Mouse (Mus musculus) heart, embryonic 13.5 days (tissue): ENCODE measurements around the gene Micu1. TPM values are rescaled to one million over a fixed set of nuclear protein-coding genes. Genes with fewer than 3 reads are reported as not detected.

Experiments
- ATAC-seq: fragments of 200-750 bp; cut with Nextera tagmentation; 2 replicates; pipeline ENCODE4 v1.8.0; 2017; ENCODE audit warnings: moderate TSS enrichment; ENCODE audit not compliant: insufficient number of reproducible peaks, low FRiP score, low TSS enrichment; ENCODE audit errors: extremely low read depth
- H3K27ac ChIP-seq: fragments of 300-500 bp; sonication (generic); replicated peaks from 2 replicates; pipeline ENCODE4 v1.5.1; 2015; ENCODE audit warnings: moderate library complexity, mild to moderate bottlenecking, inconsistent platforms
- H3K27me3 ChIP-seq: fragments of 300-500 bp; sonication (generic); replicated peaks from 2 replicates; pipeline ENCODE4 v1.6.1; 2015; ENCODE audit warnings: mild to moderate bottlenecking, inconsistent platforms
- H3K36me3 ChIP-seq: fragments of 300-500 bp; sonication (generic); 2 replicates; pipeline ENCODE4 v1.6.1; 2015; ENCODE audit warnings: mild to moderate bottlenecking, inconsistent platforms
- H3K4me1 ChIP-seq: fragments of 300-500 bp; sonication (generic); 2 replicates; pipeline ENCODE4 v1.6.1; 2015; ENCODE audit warnings: inconsistent platforms
- H3K4me2 ChIP-seq: fragments of 300-500 bp; sonication (generic); 2 replicates; pipeline ENCODE4 v1.6.1; 2015; ENCODE audit warnings: inconsistent platforms, mild to moderate bottlenecking, moderate library complexity
- H3K4me3 ChIP-seq: fragments of 300-500 bp; sonication (generic); 2 replicates; pipeline ENCODE4 v1.5.1; 2015; ENCODE audit warnings: moderate library complexity, mild to moderate bottlenecking, inconsistent platforms
- H3K9ac ChIP-seq: fragments of 300-500 bp; sonication (generic); 2 replicates; pipeline ENCODE4 v1.6.1; 2015; ENCODE audit warnings: inconsistent platforms, mild to moderate bottlenecking, moderate library complexity
- H3K9me3 ChIP-seq: fragments of 300-500 bp; sonication (generic); 2 replicates; pipeline ENCODE4 v1.6.1; 2016; ENCODE audit warnings: inconsistent platforms
- WGBS: fragments of 180-500 bp; shearing (Covaris S2); methylation state at CpG from one replicate; pipeline ENCODE4 v1.1.7; 2015; ENCODE audit warnings: mixed read lengths; 5-methylcytosine and 5-hydroxymethylcytosine counted together
- polyA plus RNA-seq: library from polyadenylated mRNA; unstranded; fragments of >200 nt; fragmentation: Nextera tagmentation; extraction: Ambion mirVana; gene quantifications from 2 replicates; pipeline ENCODE4 v1.2.1, GENCODE M21; 2015

The Micu1 gene
- polyA plus RNA-seq, 1 experiment from 2014 or later: 43.5 TPM

- H3K4me2 ChIP-seq: no peak overlapping the region
- no peak overlapping the region for H3K4me3 ChIP-seq
- ATAC-seq: no peak
- WGBS: 84% methylated on average over 7 of the region's 7 CpGs
- H3K27me3 ChIP-seq: no peaks in the 10 kb centered on the region
- peaks cover 57% of the 10 kb centered on the region for H3K36me3 ChIP-seq
- no peaks in the 10 kb centered on the region for H3K9me3 ChIP-seq
- H3K4me1 ChIP-seq: peaks cover 11% of the 10 kb centered on the region
- no peak overlapping the region for H3K9ac ChIP-seq
- H3K27ac ChIP-seq: no peak overlapping the region
Measured at GRCm38 (mm10) chr10:59889339-59889738, 187.1 kb downstream of the Micu1 start.

DNA sequence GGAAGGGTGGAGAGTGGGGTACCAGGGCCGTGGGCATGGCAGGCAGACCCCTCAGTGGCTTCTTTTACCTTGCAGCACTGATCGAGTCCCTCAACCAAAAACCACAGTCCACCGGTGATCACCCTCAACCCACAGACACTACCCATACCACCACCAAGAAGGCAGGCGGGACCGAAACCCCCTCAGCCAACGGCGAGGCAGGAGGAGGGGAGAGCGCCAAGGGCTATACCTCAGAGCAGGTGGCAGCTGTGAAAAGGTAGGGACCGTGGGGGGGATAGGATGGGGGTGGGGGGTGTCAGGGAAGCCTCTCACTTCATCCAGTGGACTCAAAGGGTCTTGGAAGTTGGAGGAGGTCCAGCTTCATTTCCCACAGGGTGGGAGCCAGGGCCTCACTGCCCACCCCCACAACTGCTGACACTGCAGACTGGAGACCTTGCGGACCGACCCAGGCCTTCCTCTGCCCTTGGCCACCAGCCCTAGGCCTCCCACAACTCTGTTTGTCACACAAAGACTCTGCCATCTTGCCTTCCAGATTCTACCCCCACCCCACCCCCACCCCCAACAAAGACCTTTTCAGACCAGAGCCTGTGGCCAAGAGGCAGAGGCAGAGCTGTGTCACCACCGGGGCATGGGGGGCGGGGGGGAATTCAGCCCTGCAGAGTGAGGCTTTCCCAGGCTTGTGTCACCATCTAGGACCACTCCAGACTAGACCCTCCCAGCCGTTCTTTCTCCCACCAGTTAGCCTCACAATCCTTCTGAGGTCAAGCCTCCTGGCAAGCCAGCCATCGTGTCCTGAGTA lies 187.9 kb downstream of the Micu1 start:
- WGBS: 82% methylated on average over 14 of the region's 15 CpGs
- no peak for ATAC-seq
- peaks cover 58% of the 10 kb centered on the region for H3K36me3 ChIP-seq

GRCm38 (mm10) chr10:59892977-59893376 lies 190.7 kb downstream of the Micu1 start:
- H3K36me3 ChIP-seq: peaks cover 80% of the 10 kb centered on the region
- 52% methylated on average over 6 of the region's 6 CpGs for WGBS

More for the DNA sequence above, 187.9 kb downstream of the Micu1 start:
- H3K4me1 ChIP-seq: peaks cover 9% of the 10 kb centered on the region
- no peak overlapping the region for H3K9ac ChIP-seq
- H3K9me3 ChIP-seq: no peaks in the 10 kb centered on the region
- no peak overlapping the region for H3K27ac ChIP-seq
- H3K27me3 ChIP-seq: no peaks in the 10 kb centered on the region
- H3K4me2 ChIP-seq: no peak overlapping the region
- H3K4me3 ChIP-seq: no peak overlapping the region

GRCm38 (mm10) chr10:59894251-59895160 lies 192.2 kb downstream of the Micu1 start:
- Histone ChIP-seq H3K27me3 (no peaks in the 10 kb centered on the region), H3K4me3 (no peak overlapping the region), H3K9ac (no peak overlapping the region), H3K27ac (no peak overlapping the region), H3K9me3 (no peaks in the 10 kb centered on the region), H3K36me3 (peaks cover 89% of the 10 kb centered on the region), H3K4me1 (peaks cover 36% of the 10 kb centered on the region), H3K4me2 (no peak overlapping the region)
- WGBS: 80% methylated on average over 25 of the region's 25 CpGs
- no peak for ATAC-seq

More at GRCm38 (mm10) chr10:59892977-59893376, 190.7 kb downstream of the Micu1 start:
- no peak overlapping the region for H3K9ac ChIP-seq
- H3K4me2 ChIP-seq: no peak overlapping the region
- no peak for ATAC-seq
- peaks cover 21% of the 10 kb centered on the region for H3K4me1 ChIP-seq
- no peaks in the 10 kb centered on the region for H3K9me3 ChIP-seq
- no peak overlapping the region for H3K4me3 ChIP-seq
- H3K27me3 ChIP-seq: no peaks in the 10 kb centered on the region
- no peak overlapping the region for H3K27ac ChIP-seq

- 91% methylated on average over 17 of the region's 17 CpGs for WGBS
- Histone ChIP-seq H3K4me1 (peaks cover 47% of the 10 kb centered on the region), H3K9me3 (no peaks in the 10 kb centered on the region), H3K36me3 (peaks cover 80% of the 10 kb centered on the region), H3K27ac (no peak overlapping the region), H3K4me2 (no peak overlapping the region), H3K9ac (no peak overlapping the region), H3K4me3 (no peak overlapping the region), H3K27me3 (no peaks in the 10 kb centered on the region)
- no peak for ATAC-seq
Measured at GRCm38 (mm10) chr10:59895460-59896186, 193.3 kb downstream of the Micu1 start.

GRCm38 (mm10) chr10:59896211-59896610 lies 193.9 kb downstream of the Micu1 start:
- 87% methylated on average over 4 of the region's 4 CpGs for WGBS
- peaks cover 53% of the 10 kb centered on the region for H3K4me1 ChIP-seq
- ATAC-seq: no peak
- H3K4me3 ChIP-seq: no peak overlapping the region
- no peak overlapping the region for H3K9ac ChIP-seq
- H3K36me3 ChIP-seq: peaks cover 75% of the 10 kb centered on the region
- no peak overlapping the region for H3K27ac ChIP-seq
- H3K4me2 ChIP-seq: no peak overlapping the region
- H3K9me3 ChIP-seq: no peaks in the 10 kb centered on the region
- no peaks in the 10 kb centered on the region for H3K27me3 ChIP-seq

- H3K4me1 ChIP-seq: peaks cover 60% of the 10 kb centered on the region
- H3K9me3 ChIP-seq: no peaks in the 10 kb centered on the region
- H3K9ac ChIP-seq: no peak overlapping the region; the same call in 1 of the 2 replicates
- H3K4me2 ChIP-seq: no peak overlapping the region
- H3K27me3 ChIP-seq: no peaks in the 10 kb centered on the region
- H3K27ac ChIP-seq: peak overlapping the region; percentile 22; the same call in 1 of the 2 replicates
- 70% methylated on average over 3 of the region's 3 CpGs for WGBS
- H3K4me3 ChIP-seq: no peak overlapping the region
- no peak for ATAC-seq
- peaks cover 68% of the 10 kb centered on the region for H3K36me3 ChIP-seq
Measured at GRCm38 (mm10) chr10:59896911-59897331, 194.6 kb downstream of the Micu1 start.

GRCm38 (mm10) chr10:59897511-59897910 lies 195.2 kb downstream of the Micu1 start:
- H3K27ac ChIP-seq: peak overlapping the region; percentile 22; the same call in 1 of the 2 replicates
- no peak overlapping the region for H3K4me2 ChIP-seq
- H3K4me1 ChIP-seq: peaks cover 66% of the 10 kb centered on the region
- ATAC-seq: no peak
- no peak overlapping the region for H3K9ac ChIP-seq
- no peak overlapping the region for H3K4me3 ChIP-seq
- no peaks in the 10 kb centered on the region for H3K27me3 ChIP-seq
- peaks cover 62% of the 10 kb centered on the region for H3K36me3 ChIP-seq
- no peaks in the 10 kb centered on the region for H3K9me3 ChIP-seq
- 71% methylated on average over 5 of the region's 5 CpGs for WGBS

DNA sequence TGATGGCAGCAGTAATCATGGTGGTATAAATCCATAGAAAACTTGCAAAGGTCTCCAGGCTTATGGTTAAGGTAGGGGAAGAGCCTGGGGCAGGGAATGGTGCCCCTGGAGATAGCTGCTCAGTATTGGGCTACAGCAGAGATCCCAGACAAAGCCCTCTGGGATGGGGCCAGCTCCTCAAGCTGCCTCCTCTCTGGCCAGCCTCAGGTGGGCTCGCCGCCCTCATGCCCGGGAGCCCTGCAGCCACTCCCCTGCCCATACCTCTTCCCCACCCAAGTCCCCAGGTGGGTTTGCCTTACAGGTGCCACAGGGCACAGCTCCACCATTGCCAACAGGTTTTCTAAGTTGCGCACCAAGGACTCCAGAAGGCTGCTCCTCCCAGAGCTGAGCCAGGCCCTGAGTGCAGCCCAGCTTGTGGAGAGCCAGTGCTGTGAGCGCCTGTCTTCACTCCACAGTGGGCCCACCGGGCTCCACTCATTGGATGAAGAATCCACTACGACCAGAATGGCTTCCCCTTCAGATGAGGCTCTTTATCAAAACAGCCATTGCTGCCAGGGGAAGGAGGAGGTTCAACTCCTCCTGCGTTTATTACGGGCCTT lies 196.0 kb downstream of the Micu1 start:
- H3K4me3 ChIP-seq: no peak overlapping the region
- no peaks in the 10 kb centered on the region for H3K27me3 ChIP-seq
- no peaks in the 10 kb centered on the region for H3K9me3 ChIP-seq
- ATAC-seq: no peak
- WGBS: 71% methylated on average over 9 of the region's 9 CpGs
- H3K27ac ChIP-seq: peak overlapping the region; percentile 97
- H3K4me2 ChIP-seq: peak overlapping the region; percentile 63; the same call in 1 of the 2 replicates
- peaks cover 54% of the 10 kb centered on the region for H3K36me3 ChIP-seq
- peak overlapping the region; percentile 80 for H3K9ac ChIP-seq
- peaks cover 74% of the 10 kb centered on the region for H3K4me1 ChIP-seq

GRCm38 (mm10) chr10:59898935-59899334 lies 196.7 kb downstream of the Micu1 start:
- Histone ChIP-seq H3K4me2 (peak overlapping the region; percentile 63), H3K27me3 (no peaks in the 10 kb centered on the region), H3K4me1 (peaks cover 80% of the 10 kb centered on the region), H3K27ac (peak overlapping the region; percentile 97), H3K9me3 (no peaks in the 10 kb centered on the region), H3K36me3 (peaks cover 47% of the 10 kb centered on the region), H3K9ac (peak overlapping the region; percentile 80), H3K4me3 (0 out of 2 replicates have a peak overlapping the region, but pooled peaks have one; percentile 27)
- WGBS: 42% methylated on average over 2 of the region's 2 CpGs
- ATAC-seq: no peak
